Mouse (Mus musculus): Measurements from ENCODE around the gene Clmn.

GRCm38 (mm10) chr12:104871987-104872386 lies 7.1 kb upstream of the Clmn start:
- TF ChIP-seq CTCF (IDR thresholded peaks at IDR 0.05) (no peak), POLR2A (IDR thresholded peaks at IDR 0.05; ENCODE audit: insufficient read depth, low read depth, low read length) (no peak), EP300 (IDR thresholded peaks at IDR 0.05; ENCODE audit: insufficient read depth, low read depth, low read length) (no peak)

All from heart, adult 2 months (tissue).